Mouse (Mus musculus) adrenal gland, adult 18-20 months (tissue): ENCODE results near the gene Shisa6. TPM values are rescaled to one million over a fixed set of nuclear protein-coding genes. Genes with fewer than 3 reads are reported as not detected.

Experiments used
- DNase-seq, 2 experiments: peaks; one replicate each; pipeline ENCODE4 v3.0.0; 2021 to 2022; ENCODE audit warnings: low spot score in 2 of 2
- total RNA-seq, 2 experiments: library from RNA; stranded (reverse); gene quantifications; 1 replicate in 1 of 2; 2 replicates in 1 of 2; pipeline ENCODE4 v1.2.3; 2021

Shisa6 gene
- total RNA-seq, 2 experiments from 2014 or later = 0.43 to 0.74 TPM

DNA sequence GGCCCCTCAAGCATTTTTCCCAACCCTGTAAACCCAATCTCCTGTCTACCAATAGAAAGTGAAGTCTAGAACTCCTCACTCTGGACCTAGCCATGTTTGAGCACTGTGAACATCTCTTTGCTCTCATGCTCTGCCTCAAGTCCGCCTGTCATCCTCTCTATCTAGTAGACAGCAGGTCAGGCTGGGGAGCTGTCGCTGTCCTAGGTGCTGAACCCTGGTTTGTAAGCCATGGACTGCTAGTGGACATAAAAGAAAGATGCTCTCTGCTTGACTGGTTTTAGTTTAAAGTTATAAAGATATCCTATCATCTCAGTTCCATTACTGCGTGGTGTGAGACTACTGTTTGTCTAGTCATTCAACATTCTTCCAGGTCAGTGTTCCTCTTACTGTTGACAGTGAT lies 266.9 kb downstream of the Shisa6 start:
- DNase-seq = peak; percentile 22 to 48

DNA sequence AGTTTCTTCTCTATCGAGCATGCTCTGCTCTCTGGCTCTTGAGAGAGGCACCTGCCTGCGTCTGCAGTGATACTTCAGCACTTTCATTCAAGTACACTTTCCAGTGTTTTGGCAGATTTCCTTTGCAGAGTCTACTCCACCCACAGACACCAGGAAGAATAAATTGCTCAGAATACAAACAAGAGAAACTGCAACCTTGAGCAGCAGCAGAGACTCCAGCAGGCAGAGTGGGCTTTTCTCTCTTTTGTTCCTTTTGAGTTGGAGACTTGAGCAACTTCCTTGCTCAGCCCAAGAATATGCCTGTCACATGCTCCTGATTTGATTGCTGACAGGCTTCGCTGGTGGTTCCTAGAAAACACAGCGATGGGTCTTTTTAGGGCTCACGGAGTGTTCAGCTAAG lies 278.6 kb downstream of the Shisa6 start:
- no peak for DNase-seq

DNA sequence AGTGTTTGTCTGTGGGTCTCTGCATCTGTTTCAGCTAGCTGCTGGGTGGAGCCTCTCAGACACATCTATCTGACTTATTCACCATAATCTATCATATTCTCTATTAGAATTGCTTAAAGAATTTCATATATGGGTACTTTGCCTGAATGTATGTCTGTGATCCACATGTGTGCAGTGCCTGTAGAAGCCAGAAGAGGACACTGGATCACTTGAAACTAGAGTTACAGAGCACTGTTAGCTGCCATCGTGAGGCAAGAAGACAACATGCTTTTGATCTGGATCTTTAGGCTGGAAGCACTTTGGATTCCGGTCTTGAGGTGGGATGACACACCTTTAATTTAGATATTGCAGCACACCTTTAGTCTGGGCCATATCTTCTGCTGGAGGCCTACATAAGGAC lies 289.2 kb downstream of the Shisa6 start:
- no peak for DNase-seq

GRCm38 (mm10) chr11:66232891-66233290 lies 292.9 kb downstream of the Shisa6 start:
- no peak for DNase-seq

- no peak for DNase-seq
These were observed 303.6 kb downstream of the Shisa6 start for GRCm38 (mm10) chr11:66222133-66222532.

DNA sequence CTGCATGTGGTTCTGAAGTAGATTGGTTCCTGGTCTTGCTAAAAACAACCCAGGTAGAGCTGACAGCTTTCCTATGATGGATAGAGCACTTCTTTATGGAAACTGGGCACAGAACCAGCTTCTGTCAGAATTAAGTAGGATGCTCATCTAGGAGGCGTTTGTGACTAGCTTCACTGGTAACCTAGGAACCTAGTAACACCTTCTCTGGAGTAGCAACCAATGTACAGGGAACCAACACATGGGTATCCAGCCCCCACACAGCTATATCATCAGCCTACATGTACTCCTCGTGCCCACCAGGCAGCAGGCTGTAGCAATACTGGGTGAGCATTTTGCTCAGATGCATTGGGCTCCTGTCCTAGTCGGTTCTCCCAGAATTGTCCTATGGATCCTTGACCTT lies 307.3 kb downstream of the Shisa6 start:
- no peak for DNase-seq

GRCm38 (mm10) chr11:66188627-66189287 lies 337.0 kb downstream of the Shisa6 start:
- peak in 1 of 2 experiments; percentile 24 for DNase-seq

GRCm38 (mm10) chr11:66188146-66188545 lies 337.6 kb downstream of the Shisa6 start:
- DNase-seq = no peak

DNA sequence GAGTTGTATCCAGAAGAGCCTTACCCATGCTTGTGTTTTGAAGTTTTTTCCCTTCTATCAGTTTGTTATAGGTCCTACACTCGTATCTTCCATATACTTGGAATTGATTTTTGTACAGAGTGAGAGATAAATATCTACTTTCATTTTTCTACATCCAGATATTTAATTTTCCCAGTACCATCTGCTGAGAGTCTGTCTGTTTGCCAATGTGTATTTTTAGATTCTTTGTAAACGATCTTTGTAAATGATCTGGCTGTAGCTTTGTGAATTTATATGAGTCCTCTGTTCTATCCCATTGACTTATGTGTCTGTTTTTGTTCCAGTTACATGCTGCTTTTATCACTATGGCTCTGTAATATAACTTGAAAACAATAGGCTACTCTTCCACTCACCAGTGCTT lies 348.0 kb downstream of the Shisa6 start:
- no peak for DNase-seq

GRCm38 (mm10) chr11:66167801-66168651 lies 357.7 kb downstream of the Shisa6 start, which contains the start of gene Dnah9:
TSS of gene Dnah9 (minus strand) at chr11:66168551.
- peak; percentile 34 to 40 for DNase-seq

GRCm38 (mm10) chr11:66164022-66164421 lies 361.7 kb downstream of the Shisa6 start:
- DNase-seq = no peak
